ENCODE assay signal across 12 mouse cellular contexts in the genomic region with DNA sequence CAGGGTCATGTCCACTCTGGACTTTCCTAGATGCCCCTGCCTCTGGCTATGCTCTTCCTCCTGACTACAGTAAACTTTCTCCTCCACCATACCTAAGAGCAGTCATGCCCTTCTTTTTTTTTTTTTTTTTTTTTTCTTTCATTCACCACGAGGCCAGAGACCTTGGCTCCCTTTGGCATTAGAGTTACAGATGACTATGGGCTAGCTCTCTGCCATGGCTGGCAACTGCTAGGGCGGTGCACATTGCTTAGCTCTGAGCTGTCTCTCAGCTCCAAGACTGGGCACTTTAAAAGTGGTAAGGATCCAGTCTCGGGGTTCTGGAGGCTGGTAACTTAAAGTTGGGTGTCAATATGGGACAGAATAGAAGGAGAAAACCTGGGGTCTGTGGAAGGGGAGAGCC. TPM values are rescaled to one million over a fixed set of nuclear protein-coding genes. Genes with fewer than 3 reads are reported as not detected.
DNase-seq lines count a peak whose midpoint lies in the region.
"Had no signal": no experiment of that assay in that cellular context is flagged by ENCODE, and none has a peak within 500 bp of the region (broad histone marks: within the 10 kb centered on the region; RNA-seq: fewer than 3 reads in every experiment).

No protein-coding gene starts in this region.

- DNase-seq in adrenal gland, adult 2 months = peak; percentile 54
- DNase-seq in adrenal gland, postnatal 25 days = no peak
- DNase-seq in adrenal gland, postnatal 36 days = peak; percentile 26 to 49
- DNase-seq in adrenal gland, adult 8-10 months = no peak
- DNase-seq in frontal cortex, postnatal 14 days (ENCODE audit: low spot score in 2 of 2) = no peak
- DNase-seq: cerebellum, adult 11-12 months; cerebellum, adult 2 months; cerebellum, adult 9-10 months; cerebellum, postnatal 10 days; cerebellum, postnatal 25 days; forebrain, postnatal 0 days had no signal

RNA-seq across cellular contexts. Expression of gene Sephs1, which starts 5.2 kb away (rescaled TPM):
- total RNA-seq in adrenal gland, adult 2 months (2021) = 10 to 100 TPM; 39.9 to 46.9 TPM
- polyA plus RNA-seq in adrenal gland, adult 2 months (2012; rRNA removed) = 15.2 and 15.8 TPM in 2 replicates
- 64.0 and 71.0 TPM in 2 replicates for total RNA-seq in adrenal gland, postnatal 25 days (2021)
- total RNA-seq in adrenal gland, postnatal 36 days (2021) = 10 to 100 TPM; 47.1 to 52.5 TPM
- 10 to 100 TPM; 55.4 to 66.8 (median 59.2) TPM for total RNA-seq in adrenal gland, adult 8-10 months (2022)

RNA-seq across cellular contexts. Expression of gene Phyh, which starts 42.7 kb away (rescaled TPM):
- total RNA-seq in adrenal gland, adult 2 months (2021) = 100 to 1,000 TPM; 294 to 361 TPM
- polyA plus RNA-seq in adrenal gland, adult 2 months (2012; rRNA removed) = 117 and 149 TPM in 2 replicates
- 288 and 305 TPM in 2 replicates for total RNA-seq in adrenal gland, postnatal 25 days (2021)
- total RNA-seq in adrenal gland, postnatal 36 days (2021) = 100 to 1,000 TPM; 213 to 352 TPM
- 100 to 1,000 TPM; 169 to 329 (median 213) TPM for total RNA-seq in adrenal gland, adult 8-10 months (2022)
- total RNA-seq: MEL had no signal

Comparison
In these comparisons a context has a peak if more than half of its experiments do, and no peak if none do; other contexts are left out.
1. DNase-seq: peak in adrenal gland, adult 2 months (single experiment) and adrenal gland, postnatal 36 days (2 of 2); none in adrenal gland, postnatal 25 days (single experiment), adrenal gland, adult 8-10 months (single experiment) and frontal cortex, postnatal 14 days (0 of 2).